8 mouse cellular contexts compared by ENCODE assay signal in the genomic region with DNA sequence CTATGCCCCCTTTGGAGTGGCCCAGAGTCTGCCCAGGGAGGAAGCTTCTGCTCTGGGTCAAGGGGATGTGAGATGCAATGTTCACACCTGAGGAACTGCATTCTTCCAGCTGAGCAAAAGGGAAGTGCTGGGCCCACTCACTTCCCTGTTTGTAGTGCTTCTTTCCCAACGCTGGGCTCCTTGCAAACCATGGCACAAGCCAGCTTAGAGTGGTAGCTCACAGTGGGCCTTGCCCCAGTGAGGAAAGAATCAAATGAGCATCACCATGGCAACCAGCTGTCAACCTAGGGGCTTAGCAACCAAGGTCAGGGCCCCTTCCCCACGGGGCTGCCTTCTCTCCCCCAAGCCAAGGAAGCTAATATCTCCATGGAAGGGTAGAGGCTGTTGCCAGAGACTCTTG. TPM values are rescaled to one million over a fixed set of nuclear protein-coding genes. Genes with fewer than 3 reads are reported as not detected.
DNase-seq lines count a peak whose midpoint lies in the region; ATAC-seq lines count a peak whose summit lies in the region.

No protein-coding gene starts in this region.

- H3K9me3 ChIP-seq in liver, embryonic 11.5 days (ENCODE audit: control insufficient read depth, low read length): no peaks in the 10 kb centered on the region
- H3K9me3 ChIP-seq in embryonic facial prominence, embryonic 11.5 days (replicated peaks; ENCODE audit: control insufficient read depth, low read length): no peaks in the 10 kb centered on the region
- H3K9me3 ChIP-seq in limb, embryonic 13.5 days: no peaks in the 10 kb centered on the region

- H3K4me2 ChIP-seq in liver, embryonic 11.5 days: peak overlapping the region; percentile 59; the same call in 1 of the 2 replicates
- peak overlapping the region; percentile 51 for H3K4me2 ChIP-seq in embryonic facial prominence, embryonic 11.5 days (ENCODE audit: low read depth, low read length)
- H3K4me2 ChIP-seq in limb, embryonic 13.5 days (replicated peaks): peak overlapping the region; percentile 64

- no peak overlapping the region for H3K9ac ChIP-seq in liver, embryonic 11.5 days (ENCODE audit: low read depth, low read length)
- H3K9ac ChIP-seq in embryonic facial prominence, embryonic 11.5 days (replicated peaks; ENCODE audit: low read length): peak overlapping the region; percentile 61; the same call in 1 of the 2 replicates
- H3K9ac ChIP-seq in limb, embryonic 13.5 days: no peak overlapping the region; the same call in 1 of the 2 replicates

- H3K27me3 ChIP-seq in liver, embryonic 11.5 days (replicated peaks; ENCODE audit: control insufficient read depth, insufficient read depth, low read length): peaks cover 24% of the 10 kb centered on the region
- H3K27me3 ChIP-seq in embryonic facial prominence, embryonic 11.5 days (ENCODE audit: control insufficient read depth, insufficient read depth, low read length): peaks cover 5% of the 10 kb centered on the region; the same call in 1 of the 2 replicates
- peaks cover 22% of the 10 kb centered on the region for H3K27me3 ChIP-seq in limb, embryonic 13.5 days

- intact Hi-C loops in heart, postnatal 25 days (cut with DNase I): no loop called here
- intact Hi-C loops in gastrocnemius, postnatal 14 days (cut with DNase I; ENCODE audit: low total_unique reads): no loop called here

- no peak for ATAC-seq in liver, embryonic 11.5 days (replicated peaks; ENCODE audit: low FRiP score)
- ATAC-seq in embryonic facial prominence, embryonic 11.5 days (replicated peaks; ENCODE audit: insufficient number of reproducible peaks, low FRiP score, low TSS enrichment, low read depth): no peak; the same call in 1 of the 2 replicates
- ATAC-seq in limb, embryonic 13.5 days (ENCODE audit: low FRiP score, low read depth): no peak
- peak; percentile 31; the same call in 1 of the 2 replicates for ATAC-seq in neutrophil, adult 5-6 weeks (ENCODE audit: extremely low read depth, insufficient number of reproducible peaks, low FRiP score, poor library complexity, severe bottlenecking)
- ATAC-seq in frontal cortex, adult (ENCODE audit: low TSS enrichment): no peak

- DNase-seq in liver, embryonic 11.5 days (ENCODE audit: low spot score): peak; percentile 33
- DNase-seq in liver: no peak
- DNase-seq in embryonic facial prominence, embryonic 11.5 days (ENCODE audit: low spot score): peak; percentile 60
- DNase-seq in heart, postnatal 25 days (ENCODE audit: low spot score): peak; percentile 0
- no peak for DNase-seq in gastrocnemius, postnatal 14 days

- peaks cover 10% of the 10 kb centered on the region; the same call in 1 of the 2 replicates for H3K4me1 ChIP-seq in liver, embryonic 11.5 days (replicated peaks; ENCODE audit: control insufficient read depth, insufficient read depth, low read length)
- peaks cover 12% of the 10 kb centered on the region for H3K4me1 ChIP-seq in embryonic facial prominence, embryonic 11.5 days (ENCODE audit: control insufficient read depth, insufficient read depth, low read length)
- H3K4me1 ChIP-seq in limb, embryonic 13.5 days: peaks cover 55% of the 10 kb centered on the region

- H3K4me3 ChIP-seq in liver, embryonic 11.5 days (ENCODE audit: low read depth, low read length): no peak overlapping the region
- no peak overlapping the region for H3K4me3 ChIP-seq in embryonic facial prominence, embryonic 11.5 days (ENCODE audit: low read depth, low read length)
- 0 out of 2 replicates have a peak overlapping the region, but pooled peaks have one; percentile 32 for H3K4me3 ChIP-seq in limb, embryonic 13.5 days

- H3K27ac ChIP-seq in liver, embryonic 11.5 days (ENCODE audit: low read depth, low read length): no peak overlapping the region
- H3K27ac ChIP-seq in embryonic facial prominence, embryonic 11.5 days (replicated peaks; ENCODE audit: low read depth, low read length): peak overlapping the region; percentile 67
- H3K27ac ChIP-seq in limb, embryonic 13.5 days: peak overlapping the region; percentile 97

- H3K36me3 ChIP-seq in liver, embryonic 11.5 days (ENCODE audit: control insufficient read depth, insufficient read depth, low read length): no peaks in the 10 kb centered on the region
- no peaks in the 10 kb centered on the region for H3K36me3 ChIP-seq in embryonic facial prominence, embryonic 11.5 days (replicated peaks; ENCODE audit: control insufficient read depth, insufficient read depth, low read depth, low read length)
- no peaks in the 10 kb centered on the region for H3K36me3 ChIP-seq in limb, embryonic 13.5 days

- WGBS in liver, embryonic 11.5 days: 27% methylated on average over 2 of the region's 2 CpGs
- WGBS in embryonic facial prominence, embryonic 11.5 days: 29% methylated on average over 2 of the region's 2 CpGs
- 21% methylated on average over 2 of the region's 2 CpGs for WGBS in limb, embryonic 13.5 days

RNA-seq across cellular contexts. Expression of a gene that starts 20.2 kb away (rescaled TPM):
- polyA plus RNA-seq in liver, embryonic 11.5 days (2014; fragmentation: Nextera tagmentation; extraction: Ambion mirVana): 0.17 and 0.23 TPM in 2 replicates
- polyA plus RNA-seq in embryonic facial prominence, embryonic 11.5 days (2014; fragmentation: Nextera tagmentation; extraction: Ambion mirVana): not detected in 2 replicates
- 10 to 100 TPM; 10.1 to 16.0 TPM for total RNA-seq in heart, postnatal 25 days (2021)
- polyA plus RNA-seq in limb, embryonic 13.5 days (2015; fragmentation: Nextera tagmentation; extraction: Ambion mirVana): not detected in 2 replicates
- total RNA-seq in neutrophil, adult 5-6 weeks (2017): not detected in 2 replicates
- 1 to 10 TPM in 1 of 2 experiments, under 1 TPM in 1; 0.82 to 3.2 TPM for total RNA-seq in gastrocnemius, postnatal 14 days (2021)

RNA-seq across cellular contexts. Expression of a gene that starts 45.7 kb away (rescaled TPM):
- polyA plus RNA-seq in liver, embryonic 11.5 days (2014; fragmentation: Nextera tagmentation; extraction: Ambion mirVana): not detected in 2 replicates
- polyA plus RNA-seq in embryonic facial prominence, embryonic 11.5 days (2014; fragmentation: Nextera tagmentation; extraction: Ambion mirVana): not detected in 2 replicates
- total RNA-seq in heart, postnatal 25 days (2021): 1 to 10 TPM in 1 of 2 experiments, under 1 TPM in 1; 0.26 to 1.5 TPM
- polyA plus RNA-seq in limb, embryonic 13.5 days (2015; fragmentation: Nextera tagmentation; extraction: Ambion mirVana): 0.43 and 0.45 TPM in 2 replicates
- total RNA-seq in neutrophil, adult 5-6 weeks (2017): 34.0 and 35.7 TPM in 2 replicates
- not detected for total RNA-seq in gastrocnemius, postnatal 14 days (2021)

RNA-seq across cellular contexts. Expression of a gene that starts 53.7 kb away (rescaled TPM):
- 0.07 TPM in 1 of 2 replicates, not detected in the other for polyA plus RNA-seq in liver, embryonic 11.5 days (2014; fragmentation: Nextera tagmentation; extraction: Ambion mirVana)
- not detected in 2 replicates for polyA plus RNA-seq in embryonic facial prominence, embryonic 11.5 days (2014; fragmentation: Nextera tagmentation; extraction: Ambion mirVana)
- total RNA-seq in heart, postnatal 25 days (2021): under 1 TPM; 0.14 to 0.18 TPM
- 0.13 and 0.15 TPM in 2 replicates for polyA plus RNA-seq in limb, embryonic 13.5 days (2015; fragmentation: Nextera tagmentation; extraction: Ambion mirVana)
- total RNA-seq in neutrophil, adult 5-6 weeks (2017): not detected in 2 replicates
- total RNA-seq in gastrocnemius, postnatal 14 days (2021): not detected

Comparison
In these comparisons a context has a peak if more than half of its experiments do, and no peak if none do; other contexts are left out.
1. DNase-seq: peak in liver, embryonic 11.5 days (single experiment), embryonic facial prominence, embryonic 11.5 days (single experiment) and heart, postnatal 25 days (single experiment); none in liver (single experiment) and gastrocnemius, postnatal 14 days (single experiment).
2. RNA of a gene that starts 45.7 kb away (total RNA-seq): 34.0 to 35.7 TPM in neutrophil, adult 5-6 weeks; 0.26 to 1.5 TPM in heart, postnatal 25 days and not detected in gastrocnemius, postnatal 14 days; every median in the first group is over 10 times any median in the second.
3. Peak in every context shown above with its lines, with median percentiles within 50 percentile points of each other: H3K4me2 ChIP-seq.